Mouse (Mus musculus) liver, embryonic 14.5 days (tissue): ENCODE measurements at regions not wholly inside any gene's neighbourhood (a gene's known extent, or its start where the extent isn't known, plus 50 kb on each side); places are given as distances from the start of the nearest gene placed in this dataset.

Source experiments
- ATAC-seq: fragments of 200-750 bp; cut with Nextera tagmentation; 2 replicates; pipeline ENCODE4 v1.8.0; 2017; ENCODE audit warnings: moderate number of reproducible peaks, mild to moderate bottlenecking, moderate library complexity; ENCODE audit not compliant: insufficient read depth
- DNase-seq, 3 experiments: peaks; one replicate each; pipeline ENCODE4 v3.0.0-alpha.2; 2012 to 2013; ENCODE audit warnings: low read depth in 3 of 3, low spot score in 3 of 3
- H3K27ac ChIP-seq: fragments of 300-500 bp; sonication (generic); 2 replicates; pipeline ENCODE4 v1.5.1; 2014; ENCODE audit warnings: moderate library complexity, mild to moderate bottlenecking, control low read depth, inconsistent platforms
- H3K27me3 ChIP-seq: fragments of 300-500 bp; sonication (generic); 2 replicates; pipeline ENCODE4 v1.6.1; 2014; ENCODE audit warnings: mild to moderate bottlenecking, low read length, moderate library complexity; ENCODE audit not compliant: control insufficient read depth, insufficient read depth
- H3K36me3 ChIP-seq: fragments of 300-500 bp; sonication (generic); replicated peaks from 2 replicates; pipeline ENCODE4 v1.6.1; 2014; ENCODE audit warnings: low read depth; ENCODE audit not compliant: control insufficient read depth, insufficient read depth
- H3K4me1 ChIP-seq, 2 experiments: fragments of 200-500 bp in 1 of 2; fragments of 300-500 bp in 1 of 2; sonication (generic) in 1 of 2; replicated peaks; 2 replicates each; pipeline ENCODE4 v1.6.1; 2012 to 2014; ENCODE audit warnings: antibody characterized with exemption in 1 of 2, inconsistent platforms in 1 of 2, low read length in 1 of 2; ENCODE audit not compliant: control insufficient read depth in 2 of 2, insufficient read depth in 2 of 2
- H3K4me2 ChIP-seq: fragments of 300-500 bp; sonication (generic); 2 replicates; pipeline ENCODE4 v1.6.1; 2014; ENCODE audit warnings: low read depth, mild to moderate bottlenecking, control low read depth, moderate library complexity
- H3K4me3 ChIP-seq, 2 experiments: fragments of 200-500 bp in 1 of 2; fragments of 300-500 bp in 1 of 2; sonication (generic) in 1 of 2; 2 replicates each; pipeline ENCODE4 v1.5.1; 2012 to 2014; ENCODE audit warnings: low read depth in 2 of 2, low read length in 2 of 2, mild to moderate bottlenecking in 2 of 2, control low read depth in 1 of 2, inconsistent platforms in 1 of 2, moderate library complexity in 1 of 2; ENCODE audit not compliant: insufficient read depth in 1 of 2
- H3K9ac ChIP-seq: fragments of 300-500 bp; sonication (generic); replicated peaks from 2 replicates; pipeline ENCODE4 v1.6.1; 2014; ENCODE audit warnings: mild to moderate bottlenecking, control low read depth, moderate library complexity
- H3K9me3 ChIP-seq: fragments of 300-500 bp; sonication (generic); 2 replicates; pipeline ENCODE4 v1.6.1; 2016; ENCODE audit warnings: low read length, mixed read lengths; ENCODE audit not compliant: control insufficient read depth
- CTCF ChIP-seq: IDR thresholded peaks from 2 replicates; pipeline ENCODE4 v1.5.1; 2016; ENCODE audit warnings: antibody characterized with exemption, low read depth, control low read depth
- EP300 ChIP-seq: IDR thresholded peaks from 2 replicates; pipeline ENCODE4 v1.6.1; 2016; ENCODE audit warnings: antibody characterized with exemption, low read depth
- WGBS: fragments of 180-500 bp; shearing (Covaris S2); extraction: QIAGEN DNeasy Blood & Tissue Kit; methylation state at CpG from one replicate; pipeline ENCODE4 v1.1.7; 2014; ENCODE audit not compliant: insufficient replicate concordance; 5-methylcytosine and 5-hydroxymethylcytosine counted together

DNA sequence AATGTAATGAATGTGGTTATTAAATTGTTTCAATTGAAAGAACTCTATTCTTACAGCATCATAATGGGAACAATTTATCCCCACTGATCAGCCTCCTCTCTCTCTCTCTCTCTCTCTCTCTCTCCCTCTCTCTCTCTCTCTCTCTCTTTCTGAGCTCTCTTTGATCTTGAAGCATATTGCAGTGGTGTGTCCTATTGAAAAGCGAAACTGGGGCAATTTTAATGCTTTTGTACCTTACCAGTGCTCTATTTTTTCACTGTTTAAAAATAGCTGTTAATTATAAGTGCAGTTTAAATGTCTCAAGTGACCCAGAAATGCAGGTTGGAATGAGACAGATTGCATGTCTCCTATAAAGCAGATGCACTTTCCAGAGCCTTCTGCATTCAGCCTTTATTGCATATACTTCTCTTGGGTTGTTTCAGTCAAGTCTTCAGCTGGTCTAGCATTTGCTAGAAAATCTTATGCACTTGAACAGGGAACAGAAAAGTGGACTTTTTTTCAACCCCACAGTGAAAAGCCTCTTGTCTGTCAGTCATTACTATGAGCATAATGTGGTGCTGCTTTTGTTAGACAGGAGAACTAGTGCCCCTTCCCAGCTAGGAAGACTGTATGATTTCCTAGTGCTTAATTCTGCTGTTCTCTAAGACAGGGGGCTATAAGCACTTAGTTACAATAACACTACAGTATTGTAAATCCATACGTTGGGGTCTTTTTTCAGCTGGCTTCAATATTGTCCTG is 251.9 kb upstream of the Nr2f1 start:
- 33% methylated on average over 2 of the region's 2 CpGs for WGBS
- Histone ChIP-seq H3K27me3 (no peaks in the 10 kb centered on the region), H3K36me3 (no peaks in the 10 kb centered on the region), H3K4me1 (no peaks in the 10 kb centered on the region), H3K4me2 (no peak overlapping the region), H3K27ac (no peak overlapping the region), H3K4me3 (no peak overlapping the region), H3K9ac (no peak overlapping the region), H3K9me3 (no peaks in the 10 kb centered on the region)
- ATAC-seq = no peak
- TF ChIP-seq CTCF (no peak), EP300 (no peak)
- DNase-seq = no peak

DNA sequence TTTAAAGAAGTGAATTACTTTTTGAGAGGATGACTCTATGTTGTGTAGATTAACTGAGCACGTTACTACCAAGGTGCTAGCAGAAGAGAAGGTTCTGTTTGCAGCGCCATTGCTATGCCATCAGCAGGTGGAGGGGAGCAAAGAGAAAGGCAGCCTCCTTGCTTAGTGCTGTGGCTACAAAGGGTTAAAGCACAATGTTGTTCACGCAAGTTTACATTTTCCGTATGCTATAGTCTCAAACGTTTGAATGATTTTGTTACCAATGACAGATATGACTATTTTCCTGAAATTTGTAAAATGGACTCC is 247.1 kb upstream of the Nr2f1 start:
- Histone ChIP-seq H3K27ac (no peak overlapping the region), H3K9ac (no peak overlapping the region), H3K4me1 (no peaks in the 10 kb centered on the region), H3K27me3 (no peaks in the 10 kb centered on the region), H3K4me2 (no peak overlapping the region), H3K4me3 (no peak overlapping the region), H3K36me3 (no peaks in the 10 kb centered on the region), H3K9me3 (no peaks in the 10 kb centered on the region)
- no peak for ATAC-seq
- 65% methylated on average over 5 of the region's 5 CpGs for WGBS
- TF ChIP-seq CTCF = no peak
- no peak for DNase-seq

DNA sequence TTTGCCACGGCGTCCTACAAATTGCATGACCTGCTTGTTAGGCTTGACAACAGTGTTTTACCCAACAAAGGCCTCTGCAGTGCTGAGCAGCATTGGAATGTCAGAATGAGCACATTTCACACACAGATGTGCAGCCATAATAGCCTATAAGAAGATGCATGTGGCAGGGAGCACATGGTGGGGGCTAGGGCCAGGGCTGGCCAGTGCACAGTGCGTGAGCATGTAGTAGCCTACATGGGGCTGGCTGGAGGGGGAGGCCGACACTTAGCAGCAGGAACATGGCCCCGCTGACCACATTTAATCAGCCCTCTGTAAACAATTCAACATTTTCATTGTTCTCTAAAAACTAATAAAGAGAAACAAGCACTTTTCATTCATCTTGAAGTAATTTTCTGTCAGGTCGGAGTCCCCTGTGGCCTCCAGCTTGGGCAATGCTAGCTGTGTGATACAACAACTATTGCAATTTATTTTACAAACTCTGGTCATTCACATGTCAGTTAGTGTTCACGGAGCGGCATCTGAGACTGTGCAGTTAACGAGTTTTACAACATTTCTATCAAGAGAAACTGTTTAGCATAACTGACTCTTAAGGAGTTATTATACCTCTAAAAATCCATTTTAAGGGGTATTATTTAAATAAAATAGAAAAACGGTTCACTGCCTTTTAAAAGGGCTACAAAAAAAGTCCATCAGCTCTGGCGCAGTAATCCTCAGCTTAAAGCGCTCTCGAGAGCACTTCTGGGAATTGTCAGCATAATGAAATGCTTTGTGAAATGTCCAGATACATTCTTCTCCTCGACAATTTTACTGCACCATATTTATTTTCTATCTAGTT is 246.6 kb upstream of the Nr2f1 start:
- Histone ChIP-seq H3K36me3 (no peaks in the 10 kb centered on the region), H3K27me3 (no peaks in the 10 kb centered on the region), H3K4me1 (no peaks in the 10 kb centered on the region), H3K9ac (no peak overlapping the region), H3K4me3 (no peak overlapping the region), H3K9me3 (no peaks in the 10 kb centered on the region), H3K27ac (no peak overlapping the region), H3K4me2 (no peak overlapping the region)
- WGBS = 67% methylated on average over 14 of the region's 14 CpGs
- no peak for ATAC-seq
- no peak for DNase-seq
- no peak for TF ChIP-seq CTCF
- no peak for TF ChIP-seq EP300

DNA sequence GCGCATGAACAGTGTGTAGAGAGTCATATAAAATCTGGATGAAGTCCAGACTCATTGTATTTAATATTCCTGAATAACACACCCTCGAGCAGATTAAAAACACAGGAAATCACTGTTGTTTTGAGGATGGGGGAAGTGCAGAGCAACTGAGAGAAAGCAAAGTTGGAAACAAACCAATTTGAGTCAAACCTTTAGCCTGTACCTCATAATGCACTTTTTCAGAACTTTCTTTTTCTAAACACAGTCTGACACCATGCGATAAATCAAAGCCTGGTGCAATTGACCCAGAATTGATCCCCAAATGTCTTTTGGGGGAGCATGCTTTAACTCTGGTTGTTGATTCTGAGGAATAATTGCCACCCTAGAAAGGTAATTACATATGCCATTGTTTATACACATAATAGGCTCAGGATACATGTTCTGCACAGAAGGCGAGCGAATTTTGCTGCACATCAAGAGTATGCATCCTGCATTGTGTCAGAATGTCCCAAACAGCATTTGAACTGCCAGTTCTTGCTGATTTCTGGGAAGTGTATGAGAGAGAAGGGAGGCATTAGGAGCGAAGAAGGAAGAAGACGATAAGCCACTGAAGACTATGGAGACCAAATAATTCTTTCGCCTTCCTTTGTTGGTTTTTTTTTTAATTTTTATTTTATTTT is 245.3 kb upstream of the Nr2f1 start:
- no peak overlapping the region for H3K9ac ChIP-seq
- H3K9me3 ChIP-seq = no peaks in the 10 kb centered on the region
- H3K4me1 ChIP-seq = no peaks in the 10 kb centered on the region
- no peak for DNase-seq
- H3K4me3 ChIP-seq = no peak overlapping the region
- H3K36me3 ChIP-seq = no peaks in the 10 kb centered on the region
- TF ChIP-seq CTCF (no peak), EP300 (no peak)
- WGBS = 69% methylated on average over 8 of the region's 8 CpGs
- H3K27me3 ChIP-seq = no peaks in the 10 kb centered on the region
- H3K27ac ChIP-seq = no peak overlapping the region
- no peak overlapping the region for H3K4me2 ChIP-seq
- ATAC-seq = no peak

DNA sequence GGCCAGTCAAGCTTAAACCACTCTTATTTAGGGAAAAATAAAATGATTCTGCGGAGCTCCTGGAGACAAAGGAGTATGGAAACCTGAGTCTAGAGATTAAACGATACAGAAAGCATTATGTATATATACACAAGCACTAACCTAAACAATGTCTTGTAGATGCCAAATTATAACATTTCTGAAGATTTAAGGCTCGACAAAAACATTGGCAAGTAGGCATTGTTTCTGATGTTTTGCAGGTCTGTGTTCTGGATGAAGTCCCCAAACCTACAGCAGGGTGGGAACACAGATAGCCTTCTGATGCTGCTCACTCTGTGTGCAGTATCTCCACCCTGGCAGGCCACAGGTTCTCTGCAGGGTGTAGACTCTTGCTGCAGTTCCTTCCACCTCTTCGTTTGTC is 228.9 kb upstream of the Nr2f1 start:
- no peaks in the 10 kb centered on the region for H3K27me3 ChIP-seq
- H3K9ac ChIP-seq = no peak overlapping the region
- ATAC-seq (no peak), DNase-seq (no peak)
- H3K4me1 ChIP-seq = no peaks in the 10 kb centered on the region
- H3K9me3 ChIP-seq = no peaks in the 10 kb centered on the region
- H3K27ac ChIP-seq = no peak overlapping the region
- no peak overlapping the region for H3K4me3 ChIP-seq
- no peaks in the 10 kb centered on the region for H3K36me3 ChIP-seq
- 55% methylated on average over 4 of the region's 4 CpGs for WGBS
- H3K4me2 ChIP-seq = no peak overlapping the region
- no peak for TF ChIP-seq EP300
- no peak for TF ChIP-seq CTCF
